Mouse (Mus musculus) CD4-positive helper T cell, adult 2 months (primary cell): Measurements from ENCODE around the gene Mrpl2.

Source experiments
- DNase-seq: peaks from one replicate; pipeline ENCODE4 v3.0.0-alpha.2; 2012; ENCODE audit warnings: low read depth, missing footprints, low spot score

The Mrpl2 gene

DNA sequence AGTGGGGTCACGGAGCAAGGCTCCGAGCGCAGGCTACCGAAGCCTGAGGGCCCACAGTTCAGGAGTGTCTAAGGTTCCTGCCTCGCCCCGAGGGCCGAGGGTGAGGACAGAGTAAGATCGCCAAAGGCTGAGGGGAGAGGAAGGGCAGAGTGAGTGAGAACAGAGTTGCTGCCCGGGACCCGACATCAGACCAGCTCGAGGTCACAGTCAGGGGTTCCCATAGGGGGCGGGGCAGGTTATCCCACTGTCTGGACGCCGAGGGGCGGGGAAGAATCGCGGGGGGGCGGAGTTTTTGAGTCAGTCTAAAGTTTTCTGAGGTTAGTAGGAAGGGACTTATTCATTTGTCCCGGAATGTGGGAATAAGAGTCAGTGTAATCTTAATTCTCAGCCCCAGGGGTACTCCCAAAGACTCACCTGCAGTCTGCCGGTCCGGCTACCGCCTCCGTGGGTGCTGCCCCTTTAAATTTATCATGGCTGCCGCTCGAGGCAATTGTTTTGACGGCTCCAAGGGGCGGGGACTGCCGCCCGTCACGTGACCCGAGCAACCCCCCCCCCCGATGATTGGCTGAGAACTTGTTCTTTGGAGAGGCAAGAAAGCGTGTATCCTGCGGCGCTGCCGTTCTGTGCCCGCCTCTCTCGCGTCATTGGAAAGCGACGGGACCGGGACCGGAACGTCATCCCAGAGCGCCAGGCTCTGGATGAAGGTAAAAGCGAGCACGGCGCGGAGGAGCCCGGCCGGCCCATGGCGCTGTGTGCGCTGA lies at the start of gene Mrpl2, which contains the start of gene Klc4:
Mrpl2 (plus strand) TSS at position 669 of the 761 bp plus-strand sequence.
Klc4 (minus strand) TSS at position 462 of the 761 bp plus-strand sequence.
- peak; percentile 100 for DNase-seq

DNA sequence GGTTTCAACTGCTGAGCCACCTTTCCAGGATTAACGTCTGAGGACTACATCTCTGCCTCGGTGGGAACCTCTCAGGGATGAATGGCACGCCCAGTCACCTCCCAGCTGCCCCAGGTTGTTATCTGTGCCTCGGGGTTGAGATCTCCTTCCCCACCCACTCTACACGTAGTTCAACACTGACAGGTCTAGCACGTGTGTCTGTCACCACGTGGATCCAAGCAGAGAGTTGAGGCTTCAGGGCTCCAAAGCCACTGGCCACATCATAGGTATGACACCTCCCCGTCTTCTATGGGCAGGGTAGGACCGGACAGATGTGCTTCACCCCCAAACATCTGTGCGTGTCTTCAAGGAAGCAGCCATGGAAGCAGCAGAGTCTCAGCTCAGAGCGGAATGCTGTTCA lies 48.1 kb upstream of the Mrpl2 start:
- DNase-seq, result no peak

DNA sequence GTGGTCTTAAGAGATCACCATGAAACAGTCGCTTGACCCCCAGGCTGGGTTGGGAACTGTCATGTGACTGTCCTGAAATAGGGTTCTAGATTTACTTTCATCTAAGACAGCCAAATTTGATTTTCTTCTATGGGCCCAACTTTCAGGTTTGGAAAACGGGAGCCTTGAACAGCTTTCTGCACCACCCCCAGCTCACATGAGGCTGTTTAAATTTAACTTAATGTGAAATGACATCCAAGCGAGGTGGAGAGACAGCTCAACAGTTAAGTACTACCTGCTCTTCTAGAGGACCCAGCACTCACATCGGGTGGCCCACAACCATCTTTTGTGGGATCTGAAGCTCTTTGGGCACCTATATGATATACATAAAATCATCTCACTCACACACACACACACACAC lies 47.1 kb upstream of the Mrpl2 start:
- DNase-seq, result no peak

DNA sequence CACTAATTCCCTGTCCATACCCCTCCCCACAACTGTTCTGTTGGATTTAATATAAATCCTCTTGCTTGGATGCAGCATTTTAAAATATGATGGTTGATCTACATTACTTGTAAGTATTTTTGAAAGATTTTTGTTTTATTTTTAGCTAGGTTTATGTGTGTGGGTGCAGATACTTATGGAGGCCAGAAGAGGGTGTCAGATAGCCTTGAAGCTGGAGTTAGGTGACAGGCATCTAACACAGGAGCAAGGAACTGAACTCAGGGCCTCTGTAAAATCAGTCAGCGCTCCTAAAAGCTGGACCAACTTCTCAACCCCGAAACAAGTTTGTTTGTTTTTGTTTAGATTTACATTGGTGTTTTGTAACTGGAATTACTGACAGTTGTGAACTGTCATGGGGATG lies 45.5 kb upstream of the Mrpl2 start:
- DNase-seq, result no peak

DNA sequence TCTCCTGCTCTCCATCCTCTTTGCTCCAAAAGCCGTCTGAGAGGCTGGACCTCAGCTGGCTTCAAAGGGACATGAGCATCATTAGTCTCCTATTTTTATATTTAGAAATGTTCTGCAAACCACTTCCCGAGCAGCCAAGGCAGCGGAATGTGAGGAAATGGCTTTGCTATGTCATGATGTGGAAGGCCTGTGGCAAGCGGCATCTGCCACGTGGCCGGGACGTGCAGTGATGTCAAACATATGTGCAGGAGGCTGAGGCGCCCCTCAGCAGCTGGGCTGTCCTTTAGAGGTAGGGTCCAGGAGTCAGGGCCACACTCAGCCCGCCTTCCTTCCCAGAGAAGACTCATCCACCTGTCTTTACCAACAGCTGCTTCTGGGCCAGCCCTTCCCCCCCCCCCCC lies 43.8 kb upstream of the Mrpl2 start:
- DNase-seq, result no peak

DNA sequence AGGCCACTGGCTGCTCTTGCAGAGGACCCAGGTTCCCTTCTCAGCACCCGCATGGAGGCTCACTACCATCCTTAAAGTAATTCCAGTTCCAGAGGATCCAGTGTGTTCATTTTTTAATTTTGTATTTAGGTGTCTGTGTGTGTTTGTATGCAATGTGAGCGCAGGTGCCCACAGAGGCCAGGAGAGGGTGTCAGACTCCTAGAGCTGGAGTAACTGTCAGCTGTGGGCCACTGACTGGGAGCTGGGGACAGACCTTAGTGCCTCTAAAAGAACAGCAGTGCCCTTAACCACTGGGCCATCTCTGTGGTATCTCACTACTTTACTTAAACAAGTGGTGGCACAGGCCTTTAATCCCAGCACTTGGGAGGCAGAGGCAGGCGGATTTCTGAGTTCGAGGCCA lies 42.8 kb upstream of the Mrpl2 start:
- DNase-seq, result no peak

DNA sequence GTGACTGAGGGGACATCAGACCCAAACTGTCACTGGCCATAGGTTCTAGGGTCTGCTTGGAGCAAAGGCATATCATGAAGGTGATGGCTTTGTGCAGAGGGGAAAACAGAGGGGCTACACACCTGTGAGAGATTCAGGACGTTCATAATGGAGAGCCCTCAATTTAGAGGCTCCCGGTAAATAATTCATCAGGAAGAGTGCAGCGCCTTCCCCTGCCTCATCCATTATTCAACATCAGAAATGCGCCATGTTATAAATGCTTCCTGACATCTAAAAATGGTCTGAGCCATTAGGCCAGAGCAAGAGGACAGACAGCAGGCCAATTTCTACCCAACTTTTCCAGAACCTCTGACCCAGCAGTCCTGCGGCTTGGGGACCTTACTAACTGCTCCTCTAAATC lies 40.9 kb upstream of the Mrpl2 start:
- DNase-seq, result no peak

DNA sequence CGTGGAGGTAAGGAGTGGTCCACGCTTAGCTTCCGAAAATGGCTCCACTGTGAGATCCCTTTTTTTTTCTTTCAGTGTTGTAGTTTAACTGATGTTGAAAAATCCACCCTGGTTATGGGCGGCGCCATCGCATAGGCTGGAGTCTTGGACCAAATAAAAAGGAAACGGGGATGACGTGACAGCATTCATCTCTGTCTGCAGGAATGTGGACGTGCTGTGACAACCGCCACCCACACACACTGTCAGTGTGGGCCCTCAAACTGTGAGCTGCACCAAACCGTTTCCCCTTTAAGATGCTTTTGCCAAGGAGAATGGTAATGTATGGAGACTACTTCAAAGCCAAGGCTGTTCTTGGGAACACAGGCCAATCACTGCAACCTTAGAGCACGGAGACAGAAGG lies 40.0 kb upstream of the Mrpl2 start:
- no peak for DNase-seq

DNA sequence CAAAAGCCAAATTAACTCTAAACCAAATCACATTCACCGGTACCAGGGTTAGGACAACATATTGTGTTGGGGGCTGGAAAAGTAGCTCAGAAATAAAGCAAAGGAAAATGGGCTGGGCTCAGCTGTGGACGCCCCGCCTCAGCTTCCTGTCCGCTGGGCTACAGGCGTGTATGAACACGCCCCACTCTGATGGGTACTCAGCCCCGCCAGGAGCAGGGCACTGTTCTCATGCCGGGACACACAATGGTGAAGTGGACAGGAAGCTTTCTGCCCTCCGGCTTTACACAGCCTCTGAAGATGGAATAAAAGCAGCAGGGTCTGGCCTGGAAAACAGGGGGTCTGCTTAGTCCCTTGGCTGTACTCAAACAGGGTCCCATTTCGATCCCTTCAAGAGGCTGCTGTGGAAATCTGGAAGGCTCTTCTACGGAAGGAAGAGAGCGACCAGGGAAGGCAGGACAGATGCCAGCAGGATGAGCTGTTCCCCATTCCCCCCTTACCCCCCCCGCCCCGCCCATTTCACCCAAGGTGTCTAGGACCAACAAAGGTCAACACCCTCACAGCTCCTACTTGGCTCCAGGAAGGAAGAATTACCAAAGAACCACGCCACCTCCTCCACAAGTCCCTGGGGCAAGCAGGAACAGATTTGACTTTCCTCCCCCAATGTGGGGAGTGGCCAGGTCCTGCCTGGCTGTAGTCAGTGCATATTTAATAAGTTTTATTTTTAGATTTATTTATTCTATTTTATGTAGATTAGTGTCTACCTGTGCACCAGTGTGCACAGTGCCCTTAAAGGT lies 36.1 kb upstream of the Mrpl2 start:
- DNase-seq, result no peak

DNA sequence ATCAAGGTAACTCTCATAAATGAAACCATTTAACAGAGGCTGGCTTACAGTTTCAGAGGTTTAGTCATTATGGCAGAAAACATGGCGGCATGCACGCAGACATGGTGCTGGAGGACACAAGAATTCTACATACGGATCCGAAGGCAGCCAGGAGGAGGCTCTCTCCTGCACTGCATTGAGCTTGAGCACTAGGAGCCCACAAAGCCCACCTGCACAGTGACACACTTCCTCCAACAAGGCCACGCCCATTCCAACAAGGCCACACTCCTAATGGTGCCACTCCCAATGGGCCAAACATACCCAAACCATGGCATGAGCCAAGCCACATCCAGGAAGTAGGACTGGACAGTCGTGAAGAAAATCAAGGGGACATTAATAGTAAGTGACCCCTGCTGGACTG lies 34.7 kb upstream of the Mrpl2 start:
- DNase-seq, result no peak

DNA sequence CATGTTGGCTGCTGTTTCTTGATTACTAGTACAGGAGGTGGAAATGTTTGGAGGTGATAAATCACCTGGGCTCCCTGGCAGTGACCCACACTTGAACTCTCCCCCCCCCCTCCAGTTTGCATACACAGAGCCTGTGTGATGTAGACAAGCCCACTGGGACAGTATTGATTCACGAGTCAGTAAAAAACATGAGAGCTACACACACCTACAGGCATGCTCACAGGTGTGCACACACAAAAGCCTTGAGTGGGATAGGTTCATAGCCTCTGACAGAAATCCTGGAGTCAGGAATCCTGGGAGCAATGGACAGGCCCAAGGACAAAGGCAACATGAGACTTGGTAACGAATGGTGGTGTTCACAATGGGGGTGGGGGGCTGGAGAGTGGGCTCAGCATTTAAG lies 33.8 kb upstream of the Mrpl2 start:
- no peak for DNase-seq

DNA sequence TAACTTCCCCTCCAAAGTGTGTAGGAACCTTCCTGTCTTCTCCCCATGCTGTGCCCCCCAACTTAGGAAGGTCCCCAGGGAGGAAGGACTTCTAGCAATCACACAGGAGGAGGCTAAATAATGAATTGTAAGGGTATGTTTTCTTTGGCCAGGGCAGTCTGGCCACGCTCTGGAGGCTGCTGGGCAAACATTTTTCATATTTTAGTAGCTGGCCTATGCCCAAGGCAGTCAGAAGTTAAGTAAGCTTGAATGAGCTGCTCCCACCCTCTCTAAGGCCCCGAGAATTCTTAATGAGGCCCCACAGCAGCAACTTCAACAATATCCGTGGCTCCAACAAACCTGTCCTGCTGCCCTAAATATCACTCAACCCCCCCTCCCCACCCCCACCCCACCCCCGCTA lies 33.2 kb upstream of the Mrpl2 start:
- DNase-seq, result no peak

DNA sequence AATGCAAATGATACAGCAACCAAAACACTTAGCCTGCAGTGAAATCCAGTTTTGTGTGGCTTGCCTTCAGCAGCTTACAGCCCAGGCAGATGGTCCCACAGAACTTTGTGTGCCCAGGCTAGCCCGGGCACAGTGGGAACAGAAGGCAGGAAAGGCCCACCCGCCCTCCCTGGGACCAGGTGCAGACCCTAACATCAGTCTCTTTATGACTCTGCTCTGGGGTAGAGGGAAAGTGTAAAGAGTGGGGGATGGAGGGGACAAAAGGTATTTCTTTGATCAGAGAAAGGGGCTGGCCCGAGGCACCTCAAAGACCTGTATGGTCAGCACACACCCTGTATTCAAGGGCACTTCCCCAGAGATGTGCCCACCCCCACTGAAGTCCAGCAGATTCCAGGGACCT lies 32.8 kb upstream of the Mrpl2 start:
- no peak for DNase-seq

DNA sequence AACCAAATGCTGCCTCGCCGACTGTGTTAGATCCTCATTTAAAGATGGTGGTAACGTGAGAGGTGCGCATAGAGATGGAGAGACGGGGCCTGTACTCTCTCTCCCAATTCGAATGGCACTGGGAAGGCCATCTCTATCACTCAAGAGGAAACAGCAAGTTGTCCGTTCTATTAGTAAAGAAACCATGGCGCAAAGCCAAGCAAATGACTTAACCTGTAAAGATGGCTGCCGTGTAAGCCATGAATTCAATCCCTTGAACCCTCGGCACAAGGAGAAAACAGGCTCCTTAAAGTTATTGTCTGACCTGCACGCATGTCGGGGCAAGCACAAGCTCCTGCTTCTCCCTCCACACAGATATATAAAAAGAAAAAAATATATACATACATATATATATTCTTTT lies 28.2 kb upstream of the Mrpl2 start:
- no peak for DNase-seq

DNA sequence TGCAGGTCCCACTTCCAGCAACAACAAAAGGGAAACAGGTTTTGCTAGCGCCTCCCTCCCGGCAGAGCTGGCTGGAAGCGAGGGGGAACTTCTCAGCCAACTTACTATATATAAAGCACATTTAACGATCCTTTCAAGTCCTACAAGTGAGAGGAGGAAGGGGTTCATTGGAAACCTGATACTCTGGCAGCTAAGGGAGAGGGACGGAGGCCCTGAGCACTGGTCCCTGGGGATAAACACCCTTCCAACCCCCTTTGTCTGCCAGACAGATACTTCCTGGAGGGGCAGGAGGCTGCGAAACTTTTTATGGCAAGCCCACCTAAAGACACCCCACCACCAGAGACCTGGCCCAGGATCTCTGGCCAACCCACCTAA lies 27.6 kb upstream of the Mrpl2 start:
- DNase-seq, result no peak

DNA sequence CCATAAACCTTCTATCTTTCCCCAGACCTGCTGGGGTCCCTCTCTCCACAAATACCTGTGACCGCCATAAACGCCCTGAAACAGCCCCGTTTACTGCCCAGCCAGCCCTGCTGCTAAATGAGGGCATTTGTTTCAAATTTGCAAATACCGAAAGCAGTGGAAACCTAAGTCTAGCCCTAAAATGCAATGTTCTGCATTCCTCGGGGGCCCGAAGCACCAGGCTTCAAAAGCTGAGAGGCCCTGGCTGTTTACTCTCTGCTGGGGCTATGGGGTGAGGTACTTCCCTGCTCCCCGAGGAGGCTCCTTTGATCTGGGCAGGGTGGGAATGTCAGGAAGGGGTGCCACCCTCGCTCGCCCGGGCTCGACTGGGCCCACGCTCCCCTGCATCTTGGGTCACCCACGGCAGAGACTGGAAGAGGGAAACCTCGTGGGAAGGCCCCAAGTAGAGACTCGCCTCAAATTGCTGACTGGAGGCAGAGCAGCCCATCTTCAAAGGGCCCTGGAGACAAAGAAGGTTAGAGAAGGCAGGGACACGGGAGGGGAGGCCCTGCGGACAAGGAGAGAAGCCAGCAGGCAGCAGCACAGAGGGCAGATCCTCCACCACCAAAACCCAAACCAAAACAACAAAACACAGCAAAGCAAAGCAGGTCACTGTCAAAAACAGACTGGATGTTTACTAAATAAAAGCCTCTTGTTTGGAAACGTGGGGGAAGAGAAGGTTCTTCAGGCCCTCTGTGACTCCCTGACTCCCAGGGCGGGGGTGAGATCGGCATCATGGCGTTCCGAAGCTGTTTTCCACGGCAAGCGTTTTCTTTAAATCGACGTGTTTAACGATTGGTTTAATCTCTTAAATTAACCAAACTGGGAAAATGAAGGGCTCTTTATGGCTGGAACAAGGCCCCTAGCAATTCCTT lies 27.0 kb upstream of the Mrpl2 start:
- no peak for DNase-seq

DNA sequence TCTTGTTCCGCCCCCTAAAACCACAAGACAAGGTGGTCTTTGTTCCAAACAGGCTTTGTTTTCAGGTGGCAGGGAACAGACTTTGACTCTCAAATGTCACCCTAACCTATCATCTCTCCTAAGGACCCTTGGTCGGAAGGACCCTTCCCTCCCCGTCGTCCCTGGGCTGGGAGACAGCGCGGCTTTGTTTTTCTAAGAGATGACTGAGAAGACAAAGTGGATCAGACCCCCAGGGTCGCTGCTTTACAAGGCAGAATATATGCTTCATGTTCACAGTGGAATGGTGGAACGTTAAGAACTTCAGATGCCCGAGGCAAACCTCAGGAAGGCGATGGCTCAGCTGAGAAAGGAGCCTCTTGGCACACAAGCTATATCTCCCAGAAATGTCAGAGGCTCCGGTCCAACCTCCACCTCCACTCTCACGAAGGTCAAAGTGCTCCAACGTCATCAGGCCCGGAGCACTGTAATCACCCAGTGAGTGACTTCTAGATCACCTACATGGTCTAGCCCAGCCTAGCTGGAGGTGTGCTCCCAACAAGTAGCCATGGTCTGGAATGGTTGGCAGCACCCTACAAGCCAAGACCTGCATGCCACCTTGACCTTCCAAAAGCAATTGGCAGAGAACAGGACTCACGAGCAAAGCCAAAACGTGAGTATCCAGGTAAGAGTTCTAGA lies 26.2 kb upstream of the Mrpl2 start:
- no peak for DNase-seq

DNA sequence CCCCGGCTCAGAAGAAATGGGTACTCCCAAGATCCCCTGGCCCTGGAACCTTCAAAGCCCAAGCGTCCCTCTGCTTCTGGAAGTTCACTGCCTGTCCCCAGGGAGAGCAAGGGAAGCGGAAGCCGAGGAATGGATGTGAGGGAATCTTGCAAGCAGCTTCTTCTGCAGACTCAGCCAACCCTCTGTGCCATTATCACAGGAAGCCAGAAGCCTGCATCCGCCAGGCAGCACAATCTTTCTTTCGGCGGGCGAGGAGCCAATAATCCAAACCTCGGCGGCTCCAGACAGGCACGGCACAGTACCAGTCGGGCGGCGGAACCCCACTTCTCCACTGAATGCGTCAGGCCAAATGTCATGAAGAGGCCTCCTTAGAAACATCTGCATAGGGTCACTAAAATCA lies 24.7 kb upstream of the Mrpl2 start:
- DNase-seq, result no peak

DNA sequence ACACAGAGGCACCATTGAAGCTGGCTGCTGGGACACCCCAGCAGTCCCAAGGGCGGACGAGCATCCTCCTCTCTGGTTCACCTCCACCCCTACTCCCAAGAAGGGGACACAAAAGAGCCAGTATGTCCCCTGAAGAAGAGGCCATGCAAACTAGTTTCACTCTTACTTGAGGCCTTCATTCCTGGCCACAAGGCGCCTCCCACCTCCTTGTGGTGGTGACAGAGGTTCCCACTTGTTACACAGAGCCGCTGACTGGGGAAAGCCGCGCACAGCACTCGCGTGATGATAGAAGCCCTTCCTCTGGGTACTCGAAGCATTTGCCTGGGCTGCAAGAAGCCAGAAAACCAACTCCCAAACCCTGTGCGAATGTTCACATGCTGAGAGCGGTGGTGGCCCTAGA lies 23.8 kb upstream of the Mrpl2 start:
- no peak for DNase-seq

DNA sequence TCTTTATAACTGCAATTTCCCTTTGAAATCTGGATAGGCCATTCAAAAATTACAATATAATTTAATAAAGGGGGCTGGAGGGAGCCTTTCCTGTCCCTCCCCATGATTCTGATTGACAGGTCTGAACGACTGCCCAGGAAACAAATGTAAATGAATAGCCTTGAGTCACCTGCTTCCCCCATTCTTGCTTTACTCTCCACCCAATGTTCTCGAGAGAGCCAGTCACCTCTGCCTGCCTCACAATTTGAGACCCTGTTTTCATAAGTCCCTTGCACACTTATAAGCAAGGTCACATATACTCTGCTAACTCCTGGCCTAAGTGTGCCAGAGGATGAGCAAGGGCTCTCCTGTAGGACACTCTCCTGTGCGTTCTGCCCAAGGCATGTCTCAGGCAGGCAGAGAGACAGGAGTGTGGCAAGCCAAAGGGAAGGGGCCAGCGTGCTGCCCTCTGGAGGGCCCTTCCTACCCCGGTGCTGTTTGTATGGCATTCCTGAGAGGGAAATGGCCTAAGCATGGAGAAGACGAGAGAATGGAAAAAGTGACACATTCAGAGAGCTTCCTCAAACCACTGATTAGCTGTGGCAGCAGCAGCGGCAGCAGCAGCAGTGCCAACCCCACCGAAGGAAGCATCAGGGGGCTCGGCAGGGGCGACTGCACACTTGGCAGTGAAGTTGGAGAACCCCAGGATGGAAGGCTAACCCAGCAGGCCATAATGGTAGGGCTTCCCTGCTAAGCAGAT lies 22.0 kb upstream of the Mrpl2 start:
- DNase-seq, result no peak

DNA sequence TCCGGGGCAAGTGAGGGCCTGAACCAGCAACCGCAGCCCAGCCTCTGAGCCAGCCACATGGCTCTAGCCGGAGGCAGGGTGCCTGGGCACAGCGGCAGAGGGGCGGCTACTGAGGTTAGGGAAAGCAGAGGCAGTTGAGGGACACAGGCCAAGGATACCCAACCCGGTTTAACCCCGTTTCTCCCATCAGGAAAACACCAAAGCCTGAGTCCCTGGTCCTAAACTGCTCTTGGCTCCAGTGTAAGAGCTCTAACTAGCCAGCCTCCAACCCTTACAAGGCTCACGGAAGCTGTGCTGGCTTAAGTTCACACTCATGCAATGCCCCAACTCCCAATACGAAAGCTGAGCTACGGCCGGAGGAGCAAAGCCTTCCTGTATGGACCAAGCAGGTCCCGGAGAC lies 21.4 kb upstream of the Mrpl2 start:
- no peak for DNase-seq
